Mouse (Mus musculus) liver, adult 10 weeks (tissue): ENCODE measurements around the gene G430095P16Rik. TPM values are rescaled to one million over a fixed set of nuclear protein-coding genes. Genes with fewer than 3 reads are reported as not detected.

Experiments used
- polyA plus RNA-seq: library from polyadenylated mRNA; stranded (reverse); fragments of 350-450 nt; fragmentation: Illumina TruSeq; extraction: RNeasy Lipid Tissue Mini Kit (QIAGEN cat#74804); gene quantifications from one replicate; pipeline ENCODE4 v1.2.3, GENCODE M21; 2014; ENCODE audit warnings: low read depth, low replicate concordance

Gene G430095P16Rik
- not detected for polyA plus RNA-seq

DNA sequence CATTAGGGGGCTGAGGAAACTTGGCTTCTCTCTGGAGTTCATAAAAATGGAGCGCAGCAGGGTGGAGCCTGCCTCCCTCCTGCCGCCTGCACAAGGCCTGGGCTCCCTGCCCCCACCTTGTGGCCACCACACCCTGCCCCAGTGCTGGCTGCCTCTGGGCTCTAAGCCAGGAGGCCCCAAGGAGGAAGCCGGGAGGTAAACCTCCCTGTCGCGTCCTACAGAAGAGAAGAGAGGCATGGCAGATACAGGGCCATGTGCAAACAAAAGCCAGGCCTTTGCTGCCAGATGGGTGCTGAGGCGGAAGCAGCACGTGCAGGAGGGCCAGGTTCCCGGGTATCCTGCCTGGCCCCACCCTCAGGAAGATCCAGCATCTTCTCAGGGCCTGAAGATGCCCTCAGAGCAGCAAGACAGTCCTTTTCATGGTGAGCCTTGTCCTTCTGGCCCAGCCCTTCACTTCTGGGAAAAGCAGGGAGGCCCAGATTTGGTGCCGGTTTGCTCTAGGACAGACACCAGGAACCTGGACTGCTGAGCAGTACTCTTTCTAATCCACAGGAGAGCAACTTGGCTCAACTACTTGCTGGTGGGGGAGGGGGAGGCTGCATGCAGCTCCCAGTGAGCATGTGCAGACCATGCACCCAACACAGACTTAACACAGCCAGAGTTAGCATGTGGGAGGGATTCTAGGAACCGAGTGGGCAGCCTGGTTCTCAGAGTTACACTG is at the start of gene G430095P16Rik:
Gene G430095P16Rik, plus strand, starts transcription at position 158 of the 721 bp plus-strand sequence.

DNA sequence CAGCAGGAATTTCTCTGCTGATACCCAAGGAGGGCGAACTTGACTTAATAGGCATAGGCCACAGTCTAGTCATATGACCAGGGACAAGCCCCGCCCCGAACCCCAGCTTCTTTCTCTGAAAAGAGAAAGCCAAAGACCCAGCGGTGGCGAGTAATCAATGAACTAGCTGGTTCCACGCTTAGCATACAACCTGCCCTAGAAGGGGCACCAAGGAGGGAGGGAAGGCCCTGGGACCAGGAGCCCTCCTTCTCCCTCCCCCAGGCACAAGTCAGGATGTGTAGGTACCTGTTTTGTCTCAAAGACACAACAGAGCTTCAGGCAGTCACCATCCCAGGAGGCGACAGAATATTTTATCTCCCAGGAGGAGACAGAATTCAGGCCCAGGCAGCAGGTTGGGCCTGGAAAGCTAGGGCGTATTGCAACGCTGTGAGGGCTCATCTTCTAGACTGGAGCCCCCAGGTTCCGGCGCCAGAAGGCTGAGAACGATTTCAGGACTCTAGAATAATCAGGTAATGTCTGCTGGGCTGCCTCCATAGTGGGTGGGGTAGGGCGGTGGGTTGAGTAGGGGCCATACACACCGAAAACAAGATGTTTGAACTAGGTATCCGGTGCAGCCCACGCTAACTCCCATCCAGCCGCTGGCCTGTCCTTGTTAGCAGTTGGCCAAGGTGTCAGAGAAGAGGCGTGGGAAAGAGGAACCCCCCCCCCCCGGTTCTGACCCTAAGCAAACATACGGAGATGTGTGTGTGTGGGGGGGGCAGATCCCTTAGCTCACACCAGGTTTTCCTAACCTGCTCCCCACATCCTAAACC is 36.4 kb upstream of the G430095P16Rik start, which contains the start of gene Trmt1:
Gene Trmt1, plus strand, starts transcription at position 117 of the 812 bp plus-strand sequence.

DNA sequence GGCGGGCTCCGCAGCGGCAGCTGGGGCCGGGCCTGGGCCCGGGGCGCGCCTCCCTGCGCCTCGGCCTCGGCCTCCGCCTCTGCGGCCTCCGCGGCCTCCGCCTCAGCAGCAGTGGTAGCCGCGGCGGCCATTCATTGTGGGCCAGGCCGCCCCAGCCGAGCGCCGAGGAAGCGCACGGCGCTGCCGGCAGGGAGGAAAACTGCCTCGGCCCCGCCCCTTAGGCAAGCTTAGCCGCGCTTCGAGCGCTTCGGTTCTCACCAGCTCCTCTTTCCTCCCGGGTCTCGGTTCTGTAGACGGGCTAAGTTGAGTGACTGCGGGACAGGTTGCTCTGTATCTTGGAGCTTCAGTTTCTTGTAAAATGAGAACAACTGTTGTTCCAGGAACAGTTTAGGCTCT is 35.1 kb upstream of the G430095P16Rik start, which contains the start of gene Nacc1:
Gene Nacc1, minus strand, starts transcription at position 158 of the 396 bp plus-strand sequence.

DNA sequence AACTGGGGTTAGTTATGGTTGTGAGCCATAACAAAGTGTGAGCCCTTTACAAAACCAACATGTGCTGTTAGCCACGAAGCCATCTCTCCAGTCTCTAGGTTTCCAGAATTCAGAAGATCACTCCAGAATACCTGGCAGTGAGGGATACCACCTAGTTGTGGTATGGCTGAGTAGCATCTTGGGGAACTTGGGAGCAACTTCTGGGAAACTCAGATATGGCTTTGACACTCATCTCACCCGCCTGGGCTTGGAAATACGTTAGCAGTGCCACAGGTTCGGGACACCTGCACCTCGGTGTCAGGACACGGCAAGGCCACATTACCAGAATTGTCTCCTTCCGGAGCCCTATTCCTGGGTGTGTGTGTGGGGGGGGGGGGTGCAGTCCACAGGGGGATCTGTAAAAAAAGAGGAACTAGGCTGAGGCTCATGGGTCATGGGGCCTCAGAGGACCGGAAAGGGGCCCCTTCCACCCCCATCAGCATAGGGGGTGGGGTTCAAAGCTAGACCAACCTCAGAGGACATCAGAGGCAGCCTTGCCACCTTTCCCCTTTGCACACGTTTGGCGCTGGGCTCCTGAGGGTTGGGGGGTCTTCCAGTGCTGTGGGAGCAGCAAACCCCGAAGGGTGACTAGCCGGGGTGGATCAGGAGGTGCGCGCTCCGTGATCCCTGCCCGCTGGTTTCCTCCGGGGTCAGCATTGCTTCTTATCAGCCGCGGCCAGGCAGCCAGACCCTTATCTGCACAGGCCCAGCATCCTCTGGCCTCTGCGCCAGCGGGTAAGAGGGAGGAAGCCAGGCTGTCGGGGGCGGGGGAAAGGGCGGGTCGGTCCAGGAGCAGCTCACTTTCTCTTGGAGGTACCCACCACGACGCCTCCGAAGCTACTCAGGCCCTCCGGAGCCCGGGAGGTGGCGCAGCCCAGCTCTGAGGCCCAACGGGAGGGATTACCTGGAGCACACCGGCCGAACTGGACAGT is 21.6 kb upstream of the G430095P16Rik start, which contains the start of gene Lyl1:
Gene Lyl1, plus strand, starts transcription at position 517 of the 971 bp plus-strand sequence.

Other genes with a start within 250 kb of the G430095P16Rik start
- gene Ier2, start 60.2 kb upstream of the G430095P16Rik start, polyA plus RNA-seq = 2.0 TPM
- 6.6 TPM for gene Trmt1, start 36.7 kb upstream of the G430095P16Rik start, polyA plus RNA-seq
- 1.3 TPM for gene Nacc1, start 35.1 kb upstream of the G430095P16Rik start, polyA plus RNA-seq
- gene Lyl1, start 21.6 kb upstream of the G430095P16Rik start, polyA plus RNA-seq = not detected
- gene Nfix, start 77.3 kb downstream of the G430095P16Rik start, polyA plus RNA-seq = 13.6 TPM
- 1.3 TPM for gene Dand5, start 99.8 kb downstream of the G430095P16Rik start, polyA plus RNA-seq
- 0.74 TPM for gene Gadd45gip1, start 108.5 kb downstream of the G430095P16Rik start, polyA plus RNA-seq
- gene Rad23a, start 117.7 kb downstream of the G430095P16Rik start, polyA plus RNA-seq = 9.8 TPM
- 778 TPM for gene Calr, start 123.9 kb downstream of the G430095P16Rik start, polyA plus RNA-seq
- 2.9 TPM for gene Farsa, start 134.0 kb downstream of the G430095P16Rik start, polyA plus RNA-seq
- gene Syce2, start 149.1 kb downstream of the G430095P16Rik start, polyA plus RNA-seq = 1.8 TPM
- 511 TPM for gene Gcdh, start 170.9 kb downstream of the G430095P16Rik start, polyA plus RNA-seq
- 1.0 TPM for gene Klf1, start 178.9 kb downstream of the G430095P16Rik start, polyA plus RNA-seq
- 9.4 TPM for gene Dnase2a, start 185.6 kb downstream of the G430095P16Rik start, polyA plus RNA-seq
- not detected for gene Mast1, start 214.4 kb downstream of the G430095P16Rik start, polyA plus RNA-seq
- gene Rtbdn, start 224.0 kb downstream of the G430095P16Rik start, polyA plus RNA-seq = not detected
- gene Gm49661, start 246.4 kb downstream of the G430095P16Rik start, polyA plus RNA-seq = not detected
- 42.1 TPM for gene Prdx2, start 246.6 kb downstream of the G430095P16Rik start, polyA plus RNA-seq
- 2.5 TPM for gene Rnaseh2a, start 246.8 kb downstream of the G430095P16Rik start, polyA plus RNA-seq